Comparison of ENCODE assay signal across 9 mouse cellular contexts in genomic region chr11:94785247-94785646, GRCm38 (mm10). TPM values are rescaled to one million over a fixed set of nuclear protein-coding genes. Genes with fewer than 3 reads are reported as not detected.
DNase-seq lines count a peak whose midpoint lies in the region; ATAC-seq lines count a peak whose summit lies in the region.
"Had no signal": no experiment of that assay in that cellular context is flagged by ENCODE, and none has a peak within 500 bp of the region (broad histone marks: within the 10 kb centered on the region; RNA-seq: fewer than 3 reads in every experiment).

No protein-coding gene starts in this region.

- H3K9me3 ChIP-seq in hindbrain, embryonic 11.5 days (ENCODE audit: control insufficient read depth, low read length): no peaks in the 10 kb centered on the region
- no peaks in the 10 kb centered on the region for H3K9me3 ChIP-seq in hindbrain, embryonic 12.5 days (replicated peaks)
- no peaks in the 10 kb centered on the region for H3K9me3 ChIP-seq in liver, embryonic 11.5 days (ENCODE audit: control insufficient read depth, low read length)
- H3K9me3 ChIP-seq: neural tube, embryonic 13.5 days had no signal

- H3K27ac ChIP-seq in hindbrain, embryonic 11.5 days (ENCODE audit: low read depth, low read length): no peak overlapping the region
- H3K27ac ChIP-seq in hindbrain, embryonic 12.5 days: no peak overlapping the region
- no peak overlapping the region for H3K27ac ChIP-seq in liver, embryonic 11.5 days (ENCODE audit: low read depth, low read length)
- H3K27ac ChIP-seq: neural tube, embryonic 13.5 days had no signal

- no peak overlapping the region for H3K4me2 ChIP-seq in hindbrain, embryonic 11.5 days (replicated peaks; ENCODE audit: low read depth, low read length)
- no peak overlapping the region for H3K4me2 ChIP-seq in hindbrain, embryonic 12.5 days (replicated peaks)
- H3K4me2 ChIP-seq in liver, embryonic 11.5 days: no peak overlapping the region
- H3K4me2 ChIP-seq: neural tube, embryonic 13.5 days had no signal

- H3K9ac ChIP-seq in hindbrain, embryonic 11.5 days (ENCODE audit: low read depth, low read length): no peak overlapping the region
- H3K9ac ChIP-seq in hindbrain, embryonic 12.5 days: no peak overlapping the region
- H3K9ac ChIP-seq in liver, embryonic 11.5 days (ENCODE audit: low read depth, low read length): no peak overlapping the region
- H3K9ac ChIP-seq: neural tube, embryonic 13.5 days had no signal

- WGBS in hindbrain, embryonic 11.5 days: 10% methylated on average over 2 of the region's 2 CpGs
- 9% methylated on average over 2 of the region's 2 CpGs for WGBS in hindbrain, embryonic 12.5 days
- WGBS in liver, embryonic 11.5 days: 4% methylated on average over 2 of the region's 2 CpGs

- no peaks in the 10 kb centered on the region for H3K4me1 ChIP-seq in hindbrain, embryonic 11.5 days (replicated peaks; ENCODE audit: control insufficient read depth, insufficient read depth, low read length)
- H3K4me1 ChIP-seq in hindbrain, embryonic 12.5 days: no peaks in the 10 kb centered on the region
- H3K4me1 ChIP-seq in liver, embryonic 11.5 days (replicated peaks; ENCODE audit: control insufficient read depth, insufficient read depth, low read length): no peaks in the 10 kb centered on the region
- H3K4me1 ChIP-seq: neural tube, embryonic 13.5 days had no signal

- no peak for ATAC-seq in hindbrain, embryonic 11.5 days (ENCODE audit: low FRiP score)
- no peak for ATAC-seq in hindbrain, embryonic 12.5 days (ENCODE audit: low FRiP score)
- no peak for ATAC-seq in liver, embryonic 11.5 days (replicated peaks; ENCODE audit: low FRiP score)

- peak; percentile 68 for DNase-seq in hindbrain, embryonic 11.5 days (ENCODE audit: low spot score)
- peak; percentile 46 for DNase-seq in cerebellum, adult 11 months
- peak; percentile 38 for DNase-seq in gastrocnemius, adult 18-20 months (ENCODE audit: low spot score)
- peak; percentile 87 for DNase-seq in kidney, postnatal 10 days
- DNase-seq in liver, embryonic 11.5 days (ENCODE audit: low spot score): peak; percentile 44
- peak; percentile 70 for DNase-seq in retina, postnatal 1 day
- DNase-seq in thymus, postnatal 14 days: peak; percentile 69

- no peaks in the 10 kb centered on the region for H3K27me3 ChIP-seq in hindbrain, embryonic 11.5 days (ENCODE audit: control insufficient read depth, insufficient read depth, low read length)
- no peaks in the 10 kb centered on the region for H3K27me3 ChIP-seq in hindbrain, embryonic 12.5 days
- H3K27me3 ChIP-seq in liver, embryonic 11.5 days (replicated peaks; ENCODE audit: control insufficient read depth, insufficient read depth, low read length): no peaks in the 10 kb centered on the region
- H3K27me3 ChIP-seq: neural tube, embryonic 13.5 days had no signal

- H3K4me3 ChIP-seq in hindbrain, embryonic 11.5 days (ENCODE audit: low read depth, low read length): no peak overlapping the region
- H3K4me3 ChIP-seq in hindbrain, embryonic 12.5 days: no peak overlapping the region
- H3K4me3 ChIP-seq in liver, embryonic 11.5 days (ENCODE audit: low read depth, low read length): no peak overlapping the region
- H3K4me3 ChIP-seq: neural tube, embryonic 13.5 days had no signal

- H3K36me3 ChIP-seq in hindbrain, embryonic 11.5 days (ENCODE audit: control insufficient read depth, insufficient read depth, low read length): no peaks in the 10 kb centered on the region
- no peaks in the 10 kb centered on the region for H3K36me3 ChIP-seq in hindbrain, embryonic 12.5 days
- no peaks in the 10 kb centered on the region for H3K36me3 ChIP-seq in liver, embryonic 11.5 days (ENCODE audit: control insufficient read depth, insufficient read depth, low read length)
- H3K36me3 ChIP-seq: neural tube, embryonic 13.5 days had no signal

RNA-seq across cellular contexts. Expression of gene Tmem92, which starts 2.7 kb away (rescaled TPM):
- polyA plus RNA-seq in hindbrain, embryonic 11.5 days (2014; fragmentation: Nextera tagmentation; extraction: Ambion mirVana): not detected in 2 replicates
- polyA plus RNA-seq in hindbrain, embryonic 12.5 days (2016; fragmentation: Nextera tagmentation; extraction: Ambion mirVana): not detected in 2 replicates
- total RNA-seq in gastrocnemius, adult 18-20 months (2021): not detected
- not detected in 2 replicates for polyA plus RNA-seq in liver, embryonic 11.5 days (2014; fragmentation: Nextera tagmentation; extraction: Ambion mirVana)
- polyA plus RNA-seq: neural tube, embryonic 13.5 days had no signal

RNA-seq across cellular contexts. Expression of gene Cdc34b, which starts 43.7 kb away (rescaled TPM):
- 0.17 and 0.19 TPM in 2 replicates for polyA plus RNA-seq in hindbrain, embryonic 11.5 days (2014; fragmentation: Nextera tagmentation; extraction: Ambion mirVana)
- 0.23 and 0.38 TPM in 2 replicates for polyA plus RNA-seq in hindbrain, embryonic 12.5 days (2016; fragmentation: Nextera tagmentation; extraction: Ambion mirVana)
- total RNA-seq in gastrocnemius, adult 18-20 months (2021): 1 to 10 TPM; 1.1 to 1.3 TPM
- 0.23 TPM in 1 of 2 replicates, not detected in the other for polyA plus RNA-seq in liver, embryonic 11.5 days (2014; fragmentation: Nextera tagmentation; extraction: Ambion mirVana)
- polyA plus RNA-seq: neural tube, embryonic 13.5 days had no signal
